Mouse (Mus musculus) liver, embryonic 11.5 days (tissue): Measurements from ENCODE around the gene Fgd2. TPM values are rescaled to one million over a fixed set of nuclear protein-coding genes. Genes with fewer than 3 reads are reported as not detected.
"Not testable (repeated sequence)": the region's sequence is repeated elsewhere in the genome, so short reads cannot be mapped to it uniquely, and the experiment has no call there.

ENCODE experiments used
- ATAC-seq: fragments of 200-750 bp; cut with Nextera tagmentation; replicated peaks from 2 replicates; pipeline ENCODE4 v1.8.0; 2017; ENCODE audit warnings: moderate number of reproducible peaks, mild to moderate bottlenecking, moderate TSS enrichment, moderate library complexity; ENCODE audit not compliant: low FRiP score
- DNase-seq: peaks from one replicate; pipeline ENCODE4 v3.0.0-alpha.2; 2017; ENCODE audit warnings: low spot score
- H3K27ac ChIP-seq: fragments of 300-500 bp; sonication (generic); 2 replicates; pipeline ENCODE4 v1.5.1; 2014; ENCODE audit warnings: mild to moderate bottlenecking, low read depth, low read length, control low read depth
- H3K27me3 ChIP-seq: fragments of 300-500 bp; sonication (generic); replicated peaks from 2 replicates; pipeline ENCODE4 v1.6.1; 2014; ENCODE audit warnings: low read length, mixed read lengths; ENCODE audit not compliant: control insufficient read depth, insufficient read depth
- H3K36me3 ChIP-seq: fragments of 300-500 bp; sonication (generic); 2 replicates; pipeline ENCODE4 v1.6.1; 2014; ENCODE audit warnings: mild to moderate bottlenecking, low read length, moderate library complexity, mixed read lengths; ENCODE audit not compliant: control insufficient read depth, insufficient read depth
- H3K4me1 ChIP-seq: fragments of 300-500 bp; sonication (generic); replicated peaks from 2 replicates; pipeline ENCODE4 v1.6.1; 2014; ENCODE audit warnings: low read length, mixed read lengths; ENCODE audit not compliant: control insufficient read depth, insufficient read depth
- H3K4me2 ChIP-seq: fragments of 300-500 bp; sonication (generic); 2 replicates; pipeline ENCODE4 v1.6.1; 2014; ENCODE audit warnings: mild to moderate bottlenecking, control low read depth, moderate library complexity
- H3K4me3 ChIP-seq: fragments of 300-500 bp; sonication (generic); 2 replicates; pipeline ENCODE4 v1.5.1; 2014; ENCODE audit warnings: low read depth, low read length, control low read depth
- H3K9ac ChIP-seq: fragments of 300-500 bp; sonication (generic); 2 replicates; pipeline ENCODE4 v1.6.1; 2014; ENCODE audit warnings: low read depth, low read length, control low read depth
- H3K9me3 ChIP-seq: fragments of 300-500 bp; sonication (generic); 2 replicates; pipeline ENCODE4 v1.6.1; 2016; ENCODE audit warnings: low read length, inconsistent platforms, mixed read lengths; ENCODE audit not compliant: control insufficient read depth
- WGBS: fragments of 180-500 bp; shearing (Covaris S2); extraction: QIAGEN DNeasy Blood & Tissue Kit; methylation state at CpG from one replicate; pipeline ENCODE4 v1.1.7; 2014; 5-methylcytosine and 5-hydroxymethylcytosine counted together
- polyA plus RNA-seq: library from polyadenylated mRNA; unstranded; fragments of >200 nt; fragmentation: Nextera tagmentation; extraction: Ambion mirVana; gene quantifications from 2 replicates; pipeline ENCODE4 v1.2.1, GENCODE M21; 2014

Fgd2 gene
- polyA plus RNA-seq, 1 experiment from 2014 or later, result 6.7 TPM

GRCm38 (mm10) chr17:29384850-29385438 lies 24.2 kb downstream of the Fgd2 start:
- no peak; the same call in 1 of the 2 replicates for ATAC-seq
- no peak for DNase-seq

GRCm38 (mm10) chr17:29385746-29386145 lies 25.0 kb downstream of the Fgd2 start:
- no peak overlapping the region for H3K4me3 ChIP-seq
- no peak for ATAC-seq

More at GRCm38 (mm10) chr17:29384850-29385438, 24.2 kb downstream of the Fgd2 start:
- Histone ChIP-seq H3K27me3 (no peaks in the 10 kb centered on the region), H3K27ac (peak overlapping the region; percentile 59), H3K4me2 (no peak overlapping the region), H3K36me3 (no peaks in the 10 kb centered on the region), H3K9me3 (no peaks in the 10 kb centered on the region), H3K4me1 (0 out of 2 replicates have a peak, but pooled peaks cover 2% of the 10 kb centered on the region), H3K9ac (no peak overlapping the region), H3K4me3 (no peak overlapping the region)
- WGBS, result 54% methylated on average over 5 of the region's 5 CpGs

GRCm38 (mm10) chr17:29388978-29389377 lies 28.3 kb downstream of the Fgd2 start:
- no peak overlapping the region for H3K27ac ChIP-seq
- ATAC-seq (no peak), DNase-seq (no peak)
- H3K9ac ChIP-seq, result no peak overlapping the region
- no peaks in the 10 kb centered on the region for H3K27me3 ChIP-seq
- H3K4me3 ChIP-seq, result no peak overlapping the region
- no peak overlapping the region for H3K4me2 ChIP-seq
- H3K9me3 ChIP-seq, result no peaks in the 10 kb centered on the region
- 86% methylated on average over 11 of the region's 11 CpGs for whole genome bisulfite sequencing
- H3K36me3 ChIP-seq, result no peaks in the 10 kb centered on the region
- H3K4me1 ChIP-seq, result peaks cover 22% of the 10 kb centered on the region

More at GRCm38 (mm10) chr17:29385746-29386145, 25.0 kb downstream of the Fgd2 start:
- Histone ChIP-seq H3K9me3 (no peaks in the 10 kb centered on the region), H3K36me3 (no peaks in the 10 kb centered on the region), H3K9ac (no peak overlapping the region), H3K4me2 (no peak overlapping the region), H3K27me3 (no peaks in the 10 kb centered on the region), H3K27ac (no peak overlapping the region), H3K4me1 (0 out of 2 replicates have a peak, but pooled peaks cover 2% of the 10 kb centered on the region)
- no peak for DNase-seq
- WGBS, result 62% methylated on average over 6 of the region's 6 CpGs

- no peaks in the 10 kb centered on the region for H3K36me3 ChIP-seq
Measured at GRCm38 (mm10) chr17:29391280-29391679, 30.6 kb downstream of the Fgd2 start.

GRCm38 (mm10) chr17:29393335-29394089 lies 32.8 kb downstream of the Fgd2 start:
- Histone ChIP-seq H3K4me3 (no peak overlapping the region), H3K9ac (peak overlapping the region; percentile 44; the same call in 1 of the 2 replicates), H3K27me3 (no peaks in the 10 kb centered on the region), H3K4me2 (no peak overlapping the region), H3K27ac (no peak overlapping the region), H3K9me3 (no peaks in the 10 kb centered on the region), H3K4me1 (peaks cover 50% of the 10 kb centered on the region), H3K36me3 (no peaks in the 10 kb centered on the region)
- WGBS, result 52% methylated on average over 14 of the region's 14 CpGs
- DNase-seq (no peak), ATAC-seq (no peak)

More at GRCm38 (mm10) chr17:29391280-29391679, 30.6 kb downstream of the Fgd2 start:
- H3K27ac ChIP-seq, result no peak overlapping the region
- no peaks in the 10 kb centered on the region for H3K9me3 ChIP-seq
- ATAC-seq (0 out of 2 replicates have a peak, but pooled peaks have one; percentile 20), DNase-seq (no peak)
- H3K4me3 ChIP-seq, result no peak overlapping the region
- H3K27me3 ChIP-seq, result no peaks in the 10 kb centered on the region
- peaks cover 31% of the 10 kb centered on the region for H3K4me1 ChIP-seq
- 45% methylated on average over 8 of the region's 8 CpGs for WGBS
- no peak overlapping the region for H3K9ac ChIP-seq
- no peak overlapping the region for H3K4me2 ChIP-seq

GRCm38 (mm10) chr17:29394106-29394760 lies 33.5 kb downstream of the Fgd2 start:
- Histone ChIP-seq H3K9ac (no peak overlapping the region), H3K4me1 (peaks cover 58% of the 10 kb centered on the region), H3K4me3 (no peak overlapping the region), H3K9me3 (no peaks in the 10 kb centered on the region), H3K36me3 (no peaks in the 10 kb centered on the region), H3K27ac (peak overlapping the region; percentile 61; the same call in 1 of the 2 replicates), H3K4me2 (no peak overlapping the region; the same call in 1 of the 2 replicates), H3K27me3 (no peaks in the 10 kb centered on the region)
- DNase-seq, result no peak
- no peak for ATAC-seq
- 39% methylated on average over 9 of the region's 9 CpGs for WGBS

- not testable (repeated sequence) for H3K4me2 ChIP-seq, H3K4me3 ChIP-seq, H3K9ac ChIP-seq, H3K36me3 ChIP-seq, ATAC-seq, DNase-seq, H3K27me3 ChIP-seq, H3K9me3 ChIP-seq
- 44% methylated on average over 2 of the region's 2 CpGs for WGBS
- Histone ChIP-seq H3K27ac (peak overlapping the region; percentile 61), H3K4me1 (peaks cover 63% of the 10 kb centered on the region)
Measured at GRCm38 (mm10) chr17:29394761-29395160, 34.0 kb downstream of the Fgd2 start.

- Histone ChIP-seq H3K27ac (peak overlapping the region; percentile 61), H3K4me2 (peak overlapping the region; percentile 35), H3K4me1 (peaks cover 64% of the 10 kb centered on the region), H3K4me3 (no peak overlapping the region), H3K27me3 (no peaks in the 10 kb centered on the region), H3K36me3 (no peaks in the 10 kb centered on the region), H3K9me3 (no peaks in the 10 kb centered on the region), H3K9ac (peak overlapping the region; percentile 38)
- ATAC-seq, result no peak
- WGBS, result 24% methylated on average over 7 of the region's 7 CpGs
- DNase-seq, result no peak
Measured at GRCm38 (mm10) chr17:29395381-29395780, 34.7 kb downstream of the Fgd2 start.
